Mouse (Mus musculus) forebrain, embryonic 16.5 days (tissue): ENCODE measurements at regions not wholly inside any gene's neighbourhood (a gene's known extent, or its start where the extent isn't known, plus 50 kb on each side); places are given as distances from the start of the nearest gene placed in this dataset.

Experiments used
- ATAC-seq: fragments of 200-750 bp; cut with Nextera tagmentation; 2 replicates; pipeline ENCODE4 v1.8.0; 2017; ENCODE audit warnings: mild to moderate bottlenecking, moderate library complexity
- H3K27ac ChIP-seq: fragments of 300-500 bp; sonication (generic); 2 replicates; pipeline ENCODE4 v1.5.1; 2014; ENCODE audit warnings: low read length, control low read depth
- H3K27me3 ChIP-seq: fragments of 300-500 bp; sonication (generic); replicated peaks from 2 replicates; pipeline ENCODE4 v1.6.1; 2014; ENCODE audit warnings: low read length; ENCODE audit not compliant: control insufficient read depth, insufficient read depth
- H3K36me3 ChIP-seq: fragments of 300-500 bp; sonication (generic); 2 replicates; pipeline ENCODE4 v1.6.1; 2014; ENCODE audit not compliant: control insufficient read depth, insufficient read depth
- H3K4me1 ChIP-seq: fragments of 300-500 bp; sonication (generic); replicated peaks from 2 replicates; pipeline ENCODE4 v1.6.1; 2014; ENCODE audit warnings: low read length; ENCODE audit not compliant: control insufficient read depth, insufficient read depth
- H3K4me2 ChIP-seq: fragments of 300-500 bp; sonication (generic); 2 replicates; pipeline ENCODE4 v1.6.1; 2014; ENCODE audit warnings: mild to moderate bottlenecking, low read length, control low read depth
- H3K4me3 ChIP-seq: fragments of 300-500 bp; sonication (generic); replicated peaks from 2 replicates; pipeline ENCODE4 v1.5.1; 2014; ENCODE audit warnings: mild to moderate bottlenecking, low read length, control low read depth
- H3K9ac ChIP-seq: fragments of 300-500 bp; sonication (generic); replicated peaks from 2 replicates; pipeline ENCODE4 v1.6.1; 2014; ENCODE audit warnings: low read depth, low read length, control low read depth
- H3K9me3 ChIP-seq: fragments of 300-500 bp; sonication (generic); 2 replicates; pipeline ENCODE4 v1.6.1; 2016; ENCODE audit warnings: low read length; ENCODE audit not compliant: control insufficient read depth
- WGBS: fragments of 180-500 bp; shearing (Covaris S2); extraction: QIAGEN DNeasy Blood & Tissue Kit; methylation state at CpG from one replicate; pipeline ENCODE4 v1.1.7; 2014; 5-methylcytosine and 5-hydroxymethylcytosine counted together

GRCm38 (mm10) chrX:12503581-12503980 lies 84.0 kb upstream of the Atp6ap2 start:
- ATAC-seq: no peak
- WGBS: 74% methylated on average over 1 of the region's 1 CpGs
- H3K4me2 ChIP-seq: no peak overlapping the region
- no peaks in the 10 kb centered on the region for H3K9me3 ChIP-seq
- no peak overlapping the region for H3K4me3 ChIP-seq
- no peak overlapping the region for H3K27ac ChIP-seq
- H3K4me1 ChIP-seq: no peaks in the 10 kb centered on the region
- H3K9ac ChIP-seq: no peak overlapping the region
- no peaks in the 10 kb centered on the region for H3K27me3 ChIP-seq
- H3K36me3 ChIP-seq: no peaks in the 10 kb centered on the region

DNA sequence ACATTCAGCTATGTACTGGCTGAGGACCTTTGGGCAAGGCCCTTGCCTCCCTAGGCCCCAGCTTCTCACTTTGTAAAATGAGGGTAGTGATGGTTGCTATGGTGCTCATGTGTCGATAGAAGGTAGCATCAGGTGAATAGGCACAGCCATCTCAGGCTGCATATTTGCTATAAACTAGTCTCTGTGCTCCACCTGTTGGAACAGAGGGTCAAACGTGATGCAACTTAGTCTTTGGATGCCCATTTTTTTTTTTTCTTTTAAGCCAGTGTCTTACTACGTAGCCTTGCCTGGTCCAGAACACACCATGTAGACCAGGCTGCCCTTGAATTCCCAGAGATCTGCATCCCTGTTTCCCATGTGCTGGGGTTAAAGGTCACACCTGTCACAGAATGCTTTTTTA lies 76.5 kb upstream of the Atp6ap2 start:
- Histone ChIP-seq H3K9me3 (no peaks in the 10 kb centered on the region), H3K4me2 (no peak overlapping the region), H3K4me1 (no peaks in the 10 kb centered on the region), H3K36me3 (no peaks in the 10 kb centered on the region), H3K27me3 (no peaks in the 10 kb centered on the region), H3K9ac (no peak overlapping the region), H3K4me3 (no peak overlapping the region), H3K27ac (no peak overlapping the region)
- 78% methylated on average over 3 of the region's 3 CpGs for WGBS
- ATAC-seq: no peak

DNA sequence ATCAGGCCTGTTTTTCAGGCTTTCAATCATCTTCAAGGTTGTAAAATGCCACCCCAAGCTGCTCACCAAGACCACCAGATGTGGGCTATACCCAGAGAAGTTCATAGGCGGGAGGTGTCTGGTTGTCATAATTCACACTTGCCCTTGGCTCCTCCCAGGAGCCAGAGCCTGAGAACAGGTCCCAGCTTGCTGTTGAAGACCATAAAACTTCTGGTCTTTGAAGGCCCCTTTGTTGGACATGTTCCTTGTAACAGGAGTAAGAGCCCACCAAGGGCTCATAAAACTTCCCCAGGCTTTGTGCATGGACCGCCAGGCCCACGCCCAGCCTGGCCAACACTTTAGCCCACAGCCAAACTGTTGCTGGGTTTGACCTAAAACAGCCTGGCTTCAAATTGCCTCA lies 62.6 kb upstream of the Atp6ap2 start:
- Histone ChIP-seq H3K27me3 (no peaks in the 10 kb centered on the region), H3K9ac (no peak overlapping the region), H3K27ac (no peak overlapping the region), H3K36me3 (no peaks in the 10 kb centered on the region), H3K9me3 (no peaks in the 10 kb centered on the region), H3K4me2 (no peak overlapping the region), H3K4me1 (no peaks in the 10 kb centered on the region), H3K4me3 (no peak overlapping the region)
- ATAC-seq: no peak
- 92% methylated on average over 3 of the region's 3 CpGs for WGBS

- Histone ChIP-seq H3K27me3 (no peaks in the 10 kb centered on the region), H3K4me3 (no peak overlapping the region), H3K9me3 (no peaks in the 10 kb centered on the region), H3K4me1 (no peaks in the 10 kb centered on the region), H3K36me3 (no peaks in the 10 kb centered on the region), H3K4me2 (no peak overlapping the region), H3K27ac (no peak overlapping the region), H3K9ac (no peak overlapping the region)
- no peak for ATAC-seq
- 58% methylated on average over 6 of the region's 6 CpGs for WGBS
These were observed 56.9 kb upstream of the Atp6ap2 start for GRCm38 (mm10) chrX:12530406-12531311.
